Mouse (Mus musculus) ES-E14 (cell line): Measurements from ENCODE around the gene E030018B13Rik. TPM values are rescaled to one million over a fixed set of nuclear protein-coding genes. Genes with fewer than 3 reads are reported as not detected.

Experiments used
- DNase-seq: peaks from one replicate; pipeline ENCODE4 v3.0.0-alpha.2; 2013; ENCODE audit warnings: low read depth, low spot score
- H3K27ac ChIP-seq: 2 replicates; pipeline ENCODE4 v1.5.1; 2012; ENCODE audit warnings: low read depth, mild to moderate bottlenecking, low read length, moderate library complexity, mixed read lengths; ENCODE audit not compliant: poor library complexity, insufficient read depth, severe bottlenecking
- H3K36me3 ChIP-seq: 2 replicates; pipeline ENCODE4 v1.6.1; 2012; ENCODE audit warnings: mild to moderate bottlenecking, low read length, moderate library complexity, mixed read lengths; ENCODE audit not compliant: control insufficient read depth, poor library complexity, insufficient read depth, severe bottlenecking
- H3K4me1 ChIP-seq, 2 experiments: fragments of 150-350 bp in 1 of 2; sonication (generic) in 1 of 2; 2 replicates each; pipeline ENCODE4 v1.6.1; 2012; ENCODE audit warnings: low read length in 2 of 2, mild to moderate bottlenecking in 1 of 2, mixed read lengths in 1 of 2; ENCODE audit not compliant: control insufficient read depth in 2 of 2, insufficient read depth in 2 of 2, poor library complexity in 1 of 2
- H3K4me3 ChIP-seq, 2 experiments: fragments of 150-350 bp in 1 of 2; sonication (generic) in 1 of 2; 2 replicates each; pipeline ENCODE4 v1.5.1; 2012; ENCODE audit warnings: low read length in 2 of 2, low read depth in 1 of 2, mild to moderate bottlenecking in 1 of 2, mixed read lengths in 1 of 2; ENCODE audit not compliant: insufficient read depth in 1 of 2, poor library complexity in 1 of 2, severe bottlenecking in 1 of 2
- H3K9ac ChIP-seq: 2 replicates; pipeline ENCODE4 v1.6.1; 2012; ENCODE audit warnings: low read depth, mild to moderate bottlenecking, low read length, mixed read lengths; ENCODE audit not compliant: poor library complexity, insufficient read depth, severe bottlenecking
- H3K9me3 ChIP-seq: fragments of 150-350 bp; sonication (generic); 2 replicates; pipeline ENCODE4 v1.6.1; 2012; ENCODE audit warnings: low read depth, mild to moderate bottlenecking, low read length; ENCODE audit not compliant: control insufficient read depth, insufficient read depth
- CHD2 ChIP-seq: IDR thresholded peaks from 2 replicates; pipeline ENCODE4 v1.6.1; 2014; ENCODE audit warnings: mild to moderate bottlenecking, low read depth, low read length, inconsistent platforms
- HCFC1 ChIP-seq: IDR thresholded peaks from 2 replicates; pipeline ENCODE4 v1.6.1; 2012; ENCODE audit warnings: low read length, inconsistent platforms, borderline replicate concordance; ENCODE audit not compliant: insufficient read depth
- MAFK ChIP-seq: IDR thresholded peaks from 2 replicates; pipeline ENCODE4 v1.6.1; 2014; ENCODE audit warnings: mild to moderate bottlenecking, low read depth, low read length, inconsistent platforms; ENCODE audit not compliant: insufficient read depth
- ZC3H11A ChIP-seq: IDR thresholded peaks from 2 replicates; pipeline ENCODE4 v1.6.1; 2012; ENCODE audit warnings: low read depth, mild to moderate bottlenecking, inconsistent platforms, low read length, borderline replicate concordance
- ZNF384 ChIP-seq: IDR thresholded peaks from 2 replicates; pipeline ENCODE4 v1.6.1; 2012; ENCODE audit warnings: low read depth, low read length, inconsistent platforms
- in situ Hi-C, 2 experiments: fragments of 600-800 bp; cut with MboI; formaldehyde crosslinking; loops; one replicate each; pipeline ENCODE4 v1.15.1; 2025; ENCODE audit warnings: low sequenced_read_pairs in 2 of 2, inconsistent platforms in 1 of 2; ENCODE audit not compliant: unreplicated experiment in 2 of 2
- total RNA-seq: library from RNA; depleted of rRNA; stranded (reverse); fragments of 300-350 nt; gene quantifications from 2 replicates; pipeline ENCODE4 v1.2.3, GENCODE M21; 2012

E030018B13Rik gene
- total RNA-seq, 1 experiment = not detected

GRCm38 (mm10) chr7:63897655-63898054 lies 19.0 kb upstream of the E030018B13Rik start:
- peaks cover 2 to 23% of the 10 kb centered on the region in 2 experiments; a peak in 3 of 4 replicates for H3K4me1 ChIP-seq
- no peaks in the 10 kb centered on the region for H3K36me3 ChIP-seq
- no peak for TF ChIP-seq ZNF384
- no peak for TF ChIP-seq CHD2
- TF ChIP-seq HCFC1 = no peak
- TF ChIP-seq ZC3H11A = no peak
- no peak for TF ChIP-seq MAFK
- in situ Hi-C loops = no loop called here
- no peaks in the 10 kb centered on the region for H3K9me3 ChIP-seq
- no peak overlapping the region for H3K27ac ChIP-seq
- H3K4me3 ChIP-seq = peak overlapping the region in 1 of 2 experiments; percentile 52; a peak in 1 of 4 replicates
- no peak overlapping the region for H3K9ac ChIP-seq
- no peak for DNase-seq

- TF ChIP-seq ZNF384 (no peak), MAFK (no peak)
- Histone ChIP-seq H3K27ac (no peak overlapping the region), H3K4me3 (no peak overlapping the region), H3K9ac (no peak overlapping the region), H3K9me3 (no peaks in the 10 kb centered on the region), H3K36me3 (no peaks in the 10 kb centered on the region), H3K4me1 (peaks cover 4 to 23% of the 10 kb centered on the region in 2 experiments; a peak in 3 of 4 replicates)
- DNase-seq = no peak
- in situ Hi-C loops = no loop called here
Measured at GRCm38 (mm10) chr7:63898201-63898600, 18.5 kb upstream of the E030018B13Rik start.

GRCm38 (mm10) chr7:63899925-63900324 lies 16.7 kb upstream of the E030018B13Rik start:
- Histone ChIP-seq H3K9ac (no peak overlapping the region), H3K4me1 (peaks cover 7 to 25% of the 10 kb centered on the region in 2 experiments), H3K9me3 (no peaks in the 10 kb centered on the region), H3K4me3 (no peak overlapping the region), H3K36me3 (no peaks in the 10 kb centered on the region), H3K27ac (no peak overlapping the region)
- DNase-seq = no peak
- TF ChIP-seq MAFK = no peak
- TF ChIP-seq ZC3H11A = no peak
- in situ Hi-C loops = no loop called here

- H3K9me3 ChIP-seq = no peaks in the 10 kb centered on the region
- no peak overlapping the region for H3K4me3 ChIP-seq
- H3K36me3 ChIP-seq = no peaks in the 10 kb centered on the region
- no peak overlapping the region for H3K27ac ChIP-seq
- no peak for TF ChIP-seq HCFC1
- no peak for TF ChIP-seq CHD2
- no peak for TF ChIP-seq MAFK
- no peak for TF ChIP-seq ZNF384
- TF ChIP-seq ZC3H11A = no peak
- no peak for DNase-seq
- peaks cover 7 to 25% of the 10 kb centered on the region in 2 experiments for H3K4me1 ChIP-seq
- H3K9ac ChIP-seq = no peak overlapping the region
- in situ Hi-C loops = no loop called here
Measured at GRCm38 (mm10) chr7:63900411-63900810, 16.2 kb upstream of the E030018B13Rik start.

GRCm38 (mm10) chr7:63901346-63901745 lies 15.3 kb upstream of the E030018B13Rik start:
- peaks cover 10 to 27% of the 10 kb centered on the region in 2 experiments for H3K4me1 ChIP-seq
- H3K9ac ChIP-seq = no peak overlapping the region
- H3K4me3 ChIP-seq = no peak overlapping the region
- TF ChIP-seq MAFK (no peak), CHD2 (no peak), ZC3H11A (no peak), HCFC1 (no peak)
- H3K27ac ChIP-seq = no peak overlapping the region
- no peak for DNase-seq
- H3K36me3 ChIP-seq = no peaks in the 10 kb centered on the region
- in situ Hi-C loops = no loop called here
- H3K9me3 ChIP-seq = no peaks in the 10 kb centered on the region
